Mouse (Mus musculus): Measurements from ENCODE around the gene Gm3667. TPM values are rescaled to one million over a fixed set of nuclear protein-coding genes. Genes with fewer than 3 reads are reported as not detected.

The Gm3667 gene
- total and polyA plus RNA-seq, 3 experiments = not detected

Other genes starting within 250 kb of the Gm3667 start
- gene Gm10251, start 205.8 kb downstream of the Gm3667 start, total RNA-seq (2012; rRNA removed) = not detected in 2 replicates
- not detected in 2 replicates for gene Gm10251, start 205.8 kb downstream of the Gm3667 start, total RNA-seq (2014; rRNA removed)
- gene Gm10251, start 205.8 kb downstream of the Gm3667 start, polyA plus RNA-seq (2012; ENCODE audit: insufficient read length, low read depth) = not detected in 2 replicates
- not detected in 2 replicates for gene Gm8050, start 169.7 kb downstream of the Gm3667 start, total RNA-seq (2012; rRNA removed)
- gene Gm8050, start 169.7 kb downstream of the Gm3667 start, total RNA-seq (2014; rRNA removed) = not detected in 2 replicates
- gene Gm8050, start 169.7 kb downstream of the Gm3667 start, polyA plus RNA-seq (2012; ENCODE audit: insufficient read length, low read depth) = not detected in 2 replicates
- 0.42 and 0.46 TPM in 2 replicates for gene Gm3636, start 147.6 kb downstream of the Gm3667 start, total RNA-seq (2012; rRNA removed)
- 1.8 and 2.2 TPM in 2 replicates for gene Gm3636, start 147.6 kb downstream of the Gm3667 start, total RNA-seq (2014; rRNA removed)
- 0.79 and 1.0 TPM in 2 replicates for gene Gm3636, start 147.6 kb downstream of the Gm3667 start, polyA plus RNA-seq (2012; ENCODE audit: insufficient read length, low read depth)
- not detected in 2 replicates for gene Gm8362, start 115.6 kb downstream of the Gm3667 start, total RNA-seq (2012; rRNA removed)
- gene Gm8362, start 115.6 kb downstream of the Gm3667 start, total RNA-seq (2014; rRNA removed) = not detected in 2 replicates
- not detected in 2 replicates for gene Gm8362, start 115.6 kb downstream of the Gm3667 start, polyA plus RNA-seq (2012; ENCODE audit: insufficient read length, low read depth)
- gene Gm3642, start 49.7 kb downstream of the Gm3667 start, total RNA-seq (2012; rRNA removed) = not detected in 2 replicates
- gene Gm3642, start 49.7 kb downstream of the Gm3667 start, total RNA-seq (2014; rRNA removed) = not detected in 2 replicates
- gene Gm3642, start 49.7 kb downstream of the Gm3667 start, polyA plus RNA-seq (2012; ENCODE audit: insufficient read length, low read depth) = not detected in 2 replicates
- not detected in 2 replicates for gene Gm6356, start 83.9 kb upstream of the Gm3667 start, total RNA-seq (2012; rRNA removed)
- gene Gm6356, start 83.9 kb upstream of the Gm3667 start, total RNA-seq (2014; rRNA removed) = not detected in 2 replicates
- not detected in 2 replicates for gene Gm6356, start 83.9 kb upstream of the Gm3667 start, polyA plus RNA-seq (2012; ENCODE audit: insufficient read length, low read depth)
- not detected in 2 replicates for gene Gm10406, start 137.5 kb upstream of the Gm3667 start, total RNA-seq (2012; rRNA removed)
- not detected in 2 replicates for gene Gm10406, start 137.5 kb upstream of the Gm3667 start, total RNA-seq (2014; rRNA removed)
- gene Gm10406, start 137.5 kb upstream of the Gm3667 start, polyA plus RNA-seq (2012; ENCODE audit: insufficient read length, low read depth) = not detected in 2 replicates
- not detected in 2 replicates for gene Gm3685, start 155.0 kb upstream of the Gm3667 start, total RNA-seq (2012; rRNA removed)
- not detected in 2 replicates for gene Gm3685, start 155.0 kb upstream of the Gm3667 start, total RNA-seq (2014; rRNA removed)
- gene Gm3685, start 155.0 kb upstream of the Gm3667 start, polyA plus RNA-seq (2012; ENCODE audit: insufficient read length, low read depth) = not detected in 2 replicates
- not detected in 2 replicates for gene Gm3696, start 210.7 kb upstream of the Gm3667 start, total RNA-seq (2012; rRNA removed)
- not detected in 2 replicates for gene Gm3696, start 210.7 kb upstream of the Gm3667 start, total RNA-seq (2014; rRNA removed)
- gene Gm3696, start 210.7 kb upstream of the Gm3667 start, polyA plus RNA-seq (2012; ENCODE audit: insufficient read length, low read depth) = not detected in 2 replicates
- gene Gm6676, start 235.4 kb upstream of the Gm3667 start, total RNA-seq (2012; rRNA removed) = not detected in 2 replicates
- not detected in 2 replicates for gene Gm6676, start 235.4 kb upstream of the Gm3667 start, total RNA-seq (2014; rRNA removed)
- not detected in 2 replicates for gene Gm6676, start 235.4 kb upstream of the Gm3667 start, polyA plus RNA-seq (2012; ENCODE audit: insufficient read length, low read depth)